17 mouse cellular contexts compared by ENCODE assay signal in the genomic region with DNA sequence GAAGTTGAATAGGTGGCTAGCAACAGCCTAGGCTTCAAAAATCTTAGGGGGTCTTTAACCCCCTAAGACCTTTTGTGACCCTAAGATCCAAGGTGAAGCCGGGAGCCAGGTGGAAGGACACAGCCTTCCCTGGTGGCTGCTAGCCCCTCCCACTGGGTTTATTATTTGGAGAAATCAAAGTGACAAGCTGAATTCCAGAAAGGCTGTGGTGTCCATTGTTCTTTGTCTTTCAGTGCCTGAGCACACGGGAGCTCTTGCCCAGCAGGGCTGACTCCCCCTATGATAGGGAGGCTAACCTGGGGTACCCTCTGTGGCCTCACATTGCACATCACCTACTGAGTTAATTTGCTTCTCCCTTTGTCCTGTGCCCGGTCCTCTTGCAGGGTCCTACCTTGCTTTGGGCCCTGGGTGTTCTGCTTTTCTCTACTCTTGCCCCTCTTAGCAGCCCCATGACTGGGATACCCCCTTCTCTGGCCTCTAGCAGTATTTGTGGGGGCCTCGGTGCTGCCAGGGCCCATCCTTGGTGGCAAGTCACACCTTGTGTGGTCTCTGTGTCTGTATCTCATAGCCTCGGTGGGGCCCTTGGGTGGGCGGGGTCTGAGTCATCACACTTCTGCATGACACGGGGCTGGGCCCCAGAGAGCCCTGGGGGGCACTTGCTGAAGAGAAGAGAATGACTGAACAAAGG. TPM values are rescaled to one million over a fixed set of nuclear protein-coding genes. Genes with fewer than 3 reads are reported as not detected.
DNase-seq lines count a peak whose midpoint lies in the region; ATAC-seq and TF ChIP-seq lines count a peak whose summit lies in the region.
"Had no signal": no experiment of that assay in that cellular context is flagged by ENCODE, and none has a peak within 500 bp of the region (broad histone marks: within the 10 kb centered on the region; RNA-seq: fewer than 3 reads in every experiment).

No protein-coding gene starts in this region.

- ATAC-seq in midbrain, embryonic 12.5 days (ENCODE audit: low FRiP score, low read depth), result no peak
- no peak for ATAC-seq in midbrain, postnatal 0 days (ENCODE audit: low FRiP score)
- no peak for ATAC-seq in forebrain, embryonic 15.5 days (replicated peaks)
- ATAC-seq in midbrain, embryonic 14.5 days (ENCODE audit: low FRiP score, low TSS enrichment), result 0 out of 2 replicates have a peak, but pooled peaks have one; percentile 28

- 0 out of 2 replicates have a peak overlapping the region, but pooled peaks have one; percentile 0 for H3K27ac ChIP-seq in midbrain, embryonic 12.5 days (replicated peaks)
- no peak overlapping the region for H3K27ac ChIP-seq in midbrain, postnatal 0 days (ENCODE audit: low read depth, low read length)
- peak overlapping the region; percentile 9; the same call in 1 of the 2 replicates for H3K27ac ChIP-seq in forebrain, embryonic 15.5 days (replicated peaks)
- H3K27ac ChIP-seq in midbrain, embryonic 14.5 days (replicated peaks; ENCODE audit: low read depth, low read length), result no peak overlapping the region
- H3K27ac ChIP-seq in left cerebral cortex, adult 2 months, result no peak overlapping the region
- H3K27ac ChIP-seq: neural tube, embryonic 12.5 days had no signal

- no peak for TF ChIP-seq CTCF in midbrain, postnatal 0 days (IDR thresholded peaks at IDR 0.05)
- TF ChIP-seq CTCF in left cerebral cortex, adult 2 months (IDR thresholded peaks at IDR 0.05), result no peak

- peaks cover 28% of the 10 kb centered on the region for H3K27me3 ChIP-seq in midbrain, embryonic 12.5 days
- no peaks in the 10 kb centered on the region for H3K27me3 ChIP-seq in midbrain, postnatal 0 days (ENCODE audit: insufficient read depth, low read length)
- H3K27me3 ChIP-seq in forebrain, embryonic 15.5 days, result no peaks in the 10 kb centered on the region
- H3K27me3 ChIP-seq in midbrain, embryonic 14.5 days (ENCODE audit: control insufficient read depth, insufficient read depth, low read length), result no peaks in the 10 kb centered on the region

- H3K4me1 ChIP-seq in midbrain, embryonic 12.5 days, result peaks cover 27% of the 10 kb centered on the region
- H3K4me1 ChIP-seq in midbrain, postnatal 0 days (ENCODE audit: insufficient read depth, low read length), result no peaks in the 10 kb centered on the region
- peaks cover 24% of the 10 kb centered on the region for H3K4me1 ChIP-seq in forebrain, embryonic 15.5 days
- H3K4me1 ChIP-seq in midbrain, embryonic 14.5 days (ENCODE audit: control insufficient read depth, insufficient read depth, low read length), result peaks cover 7% of the 10 kb centered on the region

- 36% methylated on average over 7 of the region's 7 CpGs for WGBS in midbrain, embryonic 12.5 days
- 35% methylated on average over 7 of the region's 7 CpGs for WGBS in midbrain, postnatal 0 days
- 25% methylated on average over 7 of the region's 7 CpGs for WGBS in forebrain, embryonic 15.5 days
- 23% methylated on average over 7 of the region's 7 CpGs for WGBS in midbrain, embryonic 14.5 days

- intact Hi-C loops in heart, postnatal 36 days (cut with DNase I), result no loop called here
- intact Hi-C loops in left cerebral cortex, adult 2 months (cut with DNase I), result no loop called here

- H3K4me2 ChIP-seq in midbrain, embryonic 12.5 days (replicated peaks), result no peak overlapping the region
- H3K4me2 ChIP-seq in midbrain, postnatal 0 days (ENCODE audit: low read depth, low read length, poor library complexity, severe bottlenecking), result no peak overlapping the region
- H3K4me2 ChIP-seq in forebrain, embryonic 15.5 days (replicated peaks), result no peak overlapping the region
- no peak overlapping the region for H3K4me2 ChIP-seq in midbrain, embryonic 14.5 days (ENCODE audit: low read length)
- H3K4me2 ChIP-seq: neural tube, embryonic 12.5 days had no signal

- peak; percentile 93 for DNase-seq in heart, adult 11 months
- DNase-seq in heart, postnatal 36 days, result no peak
- DNase-seq in midbrain, postnatal 0 days (ENCODE audit: low spot score), result no peak
- no peak for DNase-seq in midbrain, embryonic 14.5 days
- DNase-seq in left cerebral cortex, adult 2 months (ENCODE audit: extremely low spot score in 1 of 2, low spot score in 2 of 2), result no peak
- DNase-seq in ovary, postnatal 10 days (ENCODE audit: low spot score), result no peak
- DNase-seq: cerebellum, adult 9-10 months; embryo, embryonic 11 days; kidney, adult 8-10 months; liver; lung, adult 2 months; spleen, adult 18-20 months had no signal

- no peak overlapping the region for H3K4me3 ChIP-seq in midbrain, embryonic 12.5 days
- H3K4me3 ChIP-seq in midbrain, postnatal 0 days (ENCODE audit: low read depth, low read length), result no peak overlapping the region
- H3K4me3 ChIP-seq in forebrain, embryonic 15.5 days, result no peak overlapping the region
- H3K4me3 ChIP-seq in midbrain, embryonic 14.5 days (replicated peaks; ENCODE audit: low read depth, low read length), result no peak overlapping the region
- no peak overlapping the region for H3K4me3 ChIP-seq in left cerebral cortex, adult 2 months
- H3K4me3 ChIP-seq: neural tube, embryonic 12.5 days had no signal

- peaks cover 35% of the 10 kb centered on the region for H3K36me3 ChIP-seq in midbrain, embryonic 12.5 days
- H3K36me3 ChIP-seq in midbrain, postnatal 0 days (ENCODE audit: insufficient read depth, low read length), result peaks cover 14% of the 10 kb centered on the region; the same call in 1 of the 2 replicates
- peaks cover 29% of the 10 kb centered on the region for H3K36me3 ChIP-seq in forebrain, embryonic 15.5 days
- peaks cover 32% of the 10 kb centered on the region for H3K36me3 ChIP-seq in midbrain, embryonic 14.5 days (ENCODE audit: control insufficient read depth, insufficient read depth, low read length)

- H3K9ac ChIP-seq in midbrain, embryonic 12.5 days (replicated peaks), result peak overlapping the region; percentile 17; the same call in 1 of the 2 replicates
- H3K9ac ChIP-seq in midbrain, postnatal 0 days (replicated peaks; ENCODE audit: low read length, poor library complexity, severe bottlenecking), result no peak overlapping the region
- H3K9ac ChIP-seq in forebrain, embryonic 15.5 days (replicated peaks), result no peak overlapping the region; the same call in 1 of the 2 replicates
- H3K9ac ChIP-seq in midbrain, embryonic 14.5 days (replicated peaks; ENCODE audit: low read length), result 0 out of 2 replicates have a peak overlapping the region, but pooled peaks have one; percentile 12
- H3K9ac ChIP-seq: neural tube, embryonic 12.5 days had no signal

- no peaks in the 10 kb centered on the region; the same call in 1 of the 2 replicates for H3K9me3 ChIP-seq in midbrain, embryonic 12.5 days
- H3K9me3 ChIP-seq in midbrain, postnatal 0 days (ENCODE audit: low read length), result no peaks in the 10 kb centered on the region
- no peaks in the 10 kb centered on the region for H3K9me3 ChIP-seq in forebrain, embryonic 15.5 days
- no peaks in the 10 kb centered on the region for H3K9me3 ChIP-seq in midbrain, embryonic 14.5 days (ENCODE audit: control insufficient read depth, low read length)
- H3K9me3 ChIP-seq: neural tube, embryonic 12.5 days had no signal

RNA-seq across cellular contexts. Expression of a gene that starts 36.1 kb away (rescaled TPM):
- 10 to 100 TPM; 13.8 to 15.5 TPM for total RNA-seq in heart, postnatal 36 days (2021)
- 10.0 and 10.1 TPM in 2 replicates for polyA plus RNA-seq in midbrain, embryonic 12.5 days (2016; fragmentation: Nextera tagmentation; extraction: Ambion mirVana)
- total RNA-seq in midbrain, postnatal 0 days (2014; rRNA removed), result 24.1 and 26.5 TPM in 2 replicates
- 1.9 and 2.4 TPM in 2 replicates for polyA plus RNA-seq in midbrain, postnatal 0 days (2015; fragmentation: Nextera tagmentation; extraction: Ambion mirVana)
- polyA plus RNA-seq in forebrain, embryonic 15.5 days (2015; fragmentation: Nextera tagmentation; extraction: Ambion mirVana), result 16.1 and 18.0 TPM in 2 replicates
- polyA plus RNA-seq in midbrain, embryonic 14.5 days (2014; fragmentation: Nextera tagmentation; extraction: Ambion mirVana), result 6.2 and 7.2 TPM in 2 replicates
- 1 to 10 TPM; 4.9 to 5.2 TPM for total RNA-seq in left cerebral cortex, adult 2 months (2021)
- total RNA-seq: hematopoietic stem cell, adult 5-6 weeks; megakaryocyte, adult 5-6 weeks had no signal

Comparison
In these comparisons a context has a peak if more than half of its experiments do, and no peak if none do; other contexts are left out.
1. H3K27ac ChIP-seq: peak in midbrain, embryonic 12.5 days (single experiment) and forebrain, embryonic 15.5 days (single experiment); none in midbrain, postnatal 0 days (single experiment), midbrain, embryonic 14.5 days (single experiment) and left cerebral cortex, adult 2 months (single experiment).
2. H3K9ac ChIP-seq: peak in midbrain, embryonic 12.5 days (single experiment) and midbrain, embryonic 14.5 days (single experiment); none in midbrain, postnatal 0 days (single experiment) and forebrain, embryonic 15.5 days (single experiment).